Comparison of ENCODE assay signal across 28 mouse cellular contexts in the genomic region with DNA sequence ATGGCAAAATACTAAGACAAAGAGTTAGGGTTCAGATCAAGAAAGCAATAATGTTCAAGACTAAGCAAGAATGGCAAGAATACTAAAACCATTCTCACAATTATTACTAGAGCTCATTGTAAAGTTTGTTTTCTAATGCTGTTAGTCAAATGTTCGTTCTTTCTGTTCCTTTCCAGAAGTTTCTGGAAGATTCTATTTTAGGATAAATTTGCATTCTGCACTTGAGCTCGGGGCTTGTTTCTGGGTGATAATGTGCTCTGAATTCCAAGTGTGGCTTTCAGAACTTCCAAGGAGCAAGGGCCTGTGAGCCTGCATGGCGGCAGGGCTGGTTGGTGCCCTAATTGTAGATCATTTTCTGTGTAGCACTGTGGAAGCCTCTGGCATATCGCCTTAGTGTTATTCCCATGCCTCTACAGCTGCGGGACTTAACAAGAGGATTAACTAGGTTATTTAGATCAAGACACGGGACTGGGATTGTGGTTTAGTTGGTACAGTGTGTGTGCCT. TPM values are rescaled to one million over a fixed set of nuclear protein-coding genes. Genes with fewer than 3 reads are reported as not detected.
DNase-seq lines count a peak whose midpoint lies in the region; ATAC-seq and TF ChIP-seq lines count a peak whose summit lies in the region.
"Had no signal": no experiment of that assay in that cellular context is flagged by ENCODE, and none has a peak within 500 bp of the region (broad histone marks: within the 10 kb centered on the region; RNA-seq: fewer than 3 reads in every experiment).

No protein-coding gene starts in this region.

- H3K4me1 ChIP-seq in cerebellum, adult 2 months (ENCODE audit: control insufficient read depth, insufficient read depth, low read length): no peaks in the 10 kb centered on the region
- H3K4me1 ChIP-seq: forebrain, embryonic 13.5 days; midbrain, embryonic 10.5 days; neural tube, embryonic 12.5 days had no signal

- DNase-seq in cerebellum, adult 2 months: no peak
- DNase-seq in layer of hippocampus, adult 8-10 months (ENCODE audit: low spot score in 2 of 2): peak; percentile 23 to 44
- no peak for DNase-seq in layer of hippocampus, postnatal 25 days (ENCODE audit: extremely low spot score in 1 of 2, low spot score in 1 of 2)
- peak; percentile 18 for DNase-seq in right cerebral cortex, adult 18-20 months
- DNase-seq in right cerebral cortex, postnatal 25 days: no peak
- DNase-seq: cerebellum, adult 18-20 months; cerebellum, postnatal 25 days; gastrocnemius, postnatal 25 days; heart, adult 11 months; heart, postnatal 36 days; kidney, adult 18-20 months; kidney, postnatal 25 days; spleen, adult 18-20 months; thymus, adult 18-20 months; thymus, postnatal 25 days had no signal

- peak overlapping the region; percentile 64; the same call in 1 of the 2 replicates for H3K27ac ChIP-seq in cerebellum, adult 2 months (ENCODE audit: insufficient read depth, low read length)
- H3K27ac ChIP-seq: forebrain, embryonic 13.5 days; hindbrain, embryonic 12.5 days; kidney, embryonic 15.5 days; limb, embryonic 13.5 days; lung, embryonic 15.5 days; midbrain, embryonic 10.5 days; midbrain, embryonic 15.5 days; neural tube, embryonic 12.5 days had no signal

- TF ChIP-seq POLR2A in cerebellum, adult 2 months (IDR thresholded peaks at IDR 0.05; ENCODE audit: borderline replicate concordance, insufficient read depth, low read length): no peak

- no peak for TF ChIP-seq CTCF in cerebellum, adult 2 months (IDR thresholded peaks at IDR 0.05; ENCODE audit: borderline replicate concordance, insufficient read depth, low read depth, low read length)

- H3K27me3 ChIP-seq in cerebellum, adult 2 months (ENCODE audit: control insufficient read depth, insufficient read depth, low read length): no peaks in the 10 kb centered on the region; the same call in 1 of the 2 replicates
- H3K27me3 ChIP-seq: forebrain, embryonic 13.5 days; hindbrain, embryonic 12.5 days; kidney, embryonic 15.5 days; lung, embryonic 15.5 days; midbrain, embryonic 15.5 days; neural tube, embryonic 12.5 days; Patski had no signal

- H3K4me3 ChIP-seq in cerebellum, adult 2 months (replicated peaks; ENCODE audit: insufficient read depth, low read depth, low read length): no peak overlapping the region
- H3K4me3 ChIP-seq: forebrain, embryonic 13.5 days; hindbrain, embryonic 12.5 days; kidney, embryonic 15.5 days; limb, embryonic 13.5 days; lung, embryonic 15.5 days; midbrain, embryonic 10.5 days; midbrain, embryonic 15.5 days; myocyte; neural tube, embryonic 12.5 days had no signal

- ATAC-seq in cerebellum, adult (ENCODE audit: insufficient number of reproducible peaks, low FRiP score, low TSS enrichment): no peak
- no peak for ATAC-seq in inflammation-experienced regulatory T-cells, adult 6 months
- ATAC-seq: forebrain, embryonic 13.5 days; midbrain, embryonic 15.5 days; Patski had no signal

- 88% methylated on average over 6 of the region's 6 CpGs for WGBS in cerebellum, adult 2 months

RNA-seq across cellular contexts. Expression of gene Sash1, which starts 57.1 kb away (rescaled TPM):
- polyA plus RNA-seq in cerebellum, adult 2 months (2012; rRNA removed): 26.1 and 28.0 TPM in 2 replicates
- total RNA-seq in layer of hippocampus, adult 8-10 months (2022): 10 to 100 TPM; 74.5 to 87.6 (median 77.0) TPM
- 10 to 100 TPM; 76.8 to 79.4 TPM for total RNA-seq in layer of hippocampus, postnatal 25 days (2021)
- polyA plus RNA-seq in inflammation-experienced regulatory T-cells, adult 6 months (2017; shearing (Covaris generic)): under 1 TPM in 1 of 3 experiments, not detected in 2; 0.16 TPM
- total RNA-seq: MEL had no signal

Comparison
In these comparisons a context has a peak if more than half of its experiments do, and no peak if none do; other contexts are left out.
1. DNase-seq: peak in layer of hippocampus, adult 8-10 months (2 of 2) and right cerebral cortex, adult 18-20 months (single experiment); none in cerebellum, adult 2 months (0 of 2), layer of hippocampus, postnatal 25 days (0 of 2) and right cerebral cortex, postnatal 25 days (single experiment).